Mouse (Mus musculus): ENCODE measurements around the gene Arhgap36. TPM values are rescaled to one million over a fixed set of nuclear protein-coding genes. Genes with fewer than 3 reads are reported as not detected.

Gene Arhgap36
- polyA plus RNA-seq (2015; fragmentation: Nextera tagmentation; extraction: Ambion mirVana) = 0.12 TPM in 2 replicates

DNA sequence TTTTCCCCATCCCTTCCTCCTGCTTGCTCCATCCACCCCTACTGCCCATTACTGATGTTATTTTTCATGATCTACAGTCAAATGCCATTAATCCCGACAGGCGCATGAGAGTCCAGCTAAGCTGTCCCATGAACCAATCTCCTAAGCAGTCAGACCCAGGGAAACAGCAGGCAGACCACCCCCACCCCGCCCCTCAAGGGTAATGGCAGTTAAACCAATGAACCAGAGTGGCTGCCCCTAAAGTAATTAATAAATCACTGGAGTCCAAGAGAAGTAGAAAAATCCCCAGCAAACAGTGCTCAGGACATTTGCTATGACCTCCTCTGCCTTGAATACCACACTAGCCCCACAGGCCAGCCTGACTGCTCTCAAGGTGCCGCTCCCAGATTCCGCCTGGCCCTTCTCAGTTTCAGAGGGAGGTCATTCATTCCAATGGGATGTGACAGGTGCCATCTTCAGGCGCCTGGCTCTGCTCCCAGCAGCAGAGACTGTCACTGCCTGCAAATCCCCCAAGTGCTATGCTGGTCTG, at the start of gene Arhgap36:
TSS of gene Arhgap36 (plus strand) at position 504 of the 529 bp plus-strand sequence.
- no peak for DNase-seq (ENCODE audit: low spot score)

GRCm38 (mm10) chrX:49457781-49458180, 6.0 kb upstream of the Arhgap36 start:
- no peak for DNase-seq (ENCODE audit: low spot score)

- no peak for DNase-seq (ENCODE audit: low spot score)
These were observed 6.7 kb downstream of the Arhgap36 start for GRCm38 (mm10) chrX:49470287-49471054.

DNA sequence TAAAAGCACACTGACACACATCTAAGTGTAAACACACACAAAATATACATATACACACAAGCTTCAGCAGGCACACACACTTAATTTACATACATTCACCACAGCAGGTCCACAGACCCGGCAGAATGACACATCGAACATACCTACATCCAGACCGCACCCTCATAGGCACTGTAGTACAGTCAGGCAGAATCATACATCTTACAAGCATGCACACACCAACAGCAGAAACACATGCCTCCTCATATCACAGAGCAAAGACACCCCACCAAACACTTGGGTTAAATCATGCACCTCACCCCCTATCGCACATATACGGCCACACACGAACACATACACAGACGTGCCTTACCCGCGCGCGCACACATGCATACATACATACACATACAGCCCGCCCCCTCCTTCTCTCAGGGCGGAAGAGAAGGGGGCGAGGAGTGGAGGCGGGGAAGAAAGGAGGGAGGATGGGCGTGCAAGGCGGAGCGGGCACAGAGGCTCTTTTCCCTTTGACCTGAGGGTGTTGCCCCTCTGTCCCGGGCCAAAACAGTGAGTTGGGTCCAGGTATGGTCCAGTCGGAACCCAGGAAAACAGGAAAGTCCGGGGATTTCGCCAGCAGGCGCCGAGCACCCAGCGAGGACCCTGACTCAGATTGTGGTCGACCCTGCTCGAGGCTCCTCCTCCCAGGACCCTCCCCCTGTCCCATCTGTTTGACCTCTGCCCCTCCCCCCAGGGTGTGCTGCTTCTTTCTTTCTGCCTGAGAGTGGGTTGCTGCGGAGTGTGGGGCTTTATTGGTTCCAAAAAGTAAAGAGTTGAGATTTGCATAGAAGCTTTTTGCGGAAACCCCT, 16.4 kb downstream of the Arhgap36 start:
- DNase-seq (ENCODE audit: low spot score) = no peak

GRCm38 (mm10) chrX:49480846-49481245, 17.1 kb downstream of the Arhgap36 start:
- no peak for DNase-seq (ENCODE audit: low spot score)

DNA sequence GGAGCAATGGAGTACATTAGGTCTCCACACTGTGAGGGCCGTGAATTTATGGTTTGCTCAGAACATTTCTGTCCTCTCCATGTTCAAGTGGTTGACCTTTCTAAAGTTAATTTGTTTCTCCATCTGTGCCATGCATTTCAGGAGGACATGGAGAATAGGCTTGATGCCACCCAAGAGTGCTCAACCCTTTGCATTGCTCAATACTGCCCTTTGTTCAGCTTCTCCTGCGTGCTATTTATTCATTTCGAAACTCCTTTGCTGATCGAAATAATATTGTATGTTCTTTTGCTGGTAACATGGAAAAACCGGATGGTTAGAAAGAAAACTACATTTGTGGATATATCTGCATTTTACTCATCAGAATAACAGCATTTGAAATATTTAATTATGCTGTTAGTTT, 25.4 kb downstream of the Arhgap36 start:
- DNase-seq (ENCODE audit: low spot score) = no peak

GRCm38 (mm10) chrX:49493739-49494449, 30.1 kb downstream of the Arhgap36 start:
- DNase-seq (ENCODE audit: low spot score) = no peak

Other genes with a start within 250 kb of the Arhgap36 start
- gene Enox2, start 175.7 kb upstream of the Arhgap36 start, polyA plus RNA-seq (2015; fragmentation: Nextera tagmentation; extraction: Ambion mirVana) = 10.4 and 12.7 TPM in 2 replicates
- gene Olfr1320, start 208.4 kb downstream of the Arhgap36 start, polyA plus RNA-seq (2015; fragmentation: Nextera tagmentation; extraction: Ambion mirVana) = not detected in 2 replicates

Data from thymus, postnatal 0 days (tissue).